Mouse (Mus musculus): ENCODE data around the gene Glipr1. TPM values are rescaled to one million over a fixed set of nuclear protein-coding genes. Genes with fewer than 3 reads are reported as not detected.
"Not testable (repeated sequence)": the region's sequence is repeated elsewhere in the genome, so short reads cannot be mapped to it uniquely, and the experiment has no call there.

Gene Glipr1
- polyA plus RNA-seq (2016; fragmentation: Nextera tagmentation; extraction: Ambion mirVana) = 0.71 and 1.6 TPM in 2 replicates

- no peak for DNase-seq (ENCODE audit: low spot score)
- no peak within 1 kb of the TSS for H3K4me3 ChIP-seq
- WGBS = 40% methylated on average over 9 of the region's 9 CpGs
- H3K27ac ChIP-seq = no peak within 1 kb of the TSS
- no peaks in the 10 kb centered on the region for H3K36me3 ChIP-seq
- H3K27me3 ChIP-seq (ENCODE audit: insufficient read depth, poor library complexity, severe bottlenecking) = no peaks in the 10 kb centered on the region
- no peaks in the 10 kb centered on the region for H3K9me3 ChIP-seq
- 0 out of 2 replicates have a peak, but pooled peaks cover 2% of the 10 kb centered on the region for H3K4me1 ChIP-seq
These were observed at the start of gene Glipr1 for GRCm38 (mm10) chr10:112002544-112003215. Glipr1 (minus strand) TSS chr10:112002631.

GRCm38 (mm10) chr10:112051956-112052355, 49.5 kb upstream of the Glipr1 start:
- 60% methylated on average over 2 of the region's 2 CpGs for WGBS
- not testable (repeated sequence) for H3K4me3 ChIP-seq; H3K27ac ChIP-seq; DNase-seq (ENCODE audit: low spot score); H3K36me3 ChIP-seq; H3K27me3 ChIP-seq (ENCODE audit: insufficient read depth, poor library complexity, severe bottlenecking); H3K4me1 ChIP-seq; H3K9me3 ChIP-seq

GRCm38 (mm10) chr10:112051220-112051619, 48.8 kb upstream of the Glipr1 start:
- H3K4me1 ChIP-seq = no peaks in the 10 kb centered on the region
- H3K4me3 ChIP-seq = no peak overlapping the region
- no peaks in the 10 kb centered on the region for H3K27me3 ChIP-seq (ENCODE audit: insufficient read depth, poor library complexity, severe bottlenecking)
- H3K27ac ChIP-seq = no peak overlapping the region
- H3K9me3 ChIP-seq = no peaks in the 10 kb centered on the region
- no peak for DNase-seq (ENCODE audit: low spot score)
- H3K36me3 ChIP-seq = no peaks in the 10 kb centered on the region

- 63% methylated on average over 14 of the region's 14 CpGs for WGBS
- H3K27me3 ChIP-seq (ENCODE audit: insufficient read depth, poor library complexity, severe bottlenecking); DNase-seq (ENCODE audit: low spot score); H3K4me1 ChIP-seq; H3K36me3 ChIP-seq; H3K27ac ChIP-seq; H3K9me3 ChIP-seq; H3K4me3 ChIP-seq: not testable (repeated sequence)
These were observed 41.9 kb upstream of the Glipr1 start for GRCm38 (mm10) chr10:112044283-112044682.

- 78% methylated on average over 9 of the region's 9 CpGs for WGBS
- H3K36me3 ChIP-seq; H3K27ac ChIP-seq; DNase-seq (ENCODE audit: low spot score); H3K4me3 ChIP-seq; H3K4me1 ChIP-seq; H3K9me3 ChIP-seq; H3K27me3 ChIP-seq (ENCODE audit: insufficient read depth, poor library complexity, severe bottlenecking): not testable (repeated sequence)
These were observed 41.1 kb upstream of the Glipr1 start for GRCm38 (mm10) chr10:112043523-112043922.

- not testable (repeated sequence) for H3K27me3 ChIP-seq (ENCODE audit: insufficient read depth, poor library complexity, severe bottlenecking); H3K9me3 ChIP-seq; H3K4me1 ChIP-seq; H3K4me3 ChIP-seq; DNase-seq (ENCODE audit: low spot score); H3K36me3 ChIP-seq; H3K27ac ChIP-seq
- 75% methylated on average over 3 of the region's 3 CpGs for WGBS
These were observed 26.3 kb upstream of the Glipr1 start for GRCm38 (mm10) chr10:112028689-112029088.

- Histone ChIP-seq H3K4me1 (no peaks in the 10 kb centered on the region), H3K27ac (no peak overlapping the region), H3K27me3 (ENCODE audit: insufficient read depth, poor library complexity, severe bottlenecking) (no peaks in the 10 kb centered on the region), H3K9me3 (no peaks in the 10 kb centered on the region), H3K36me3 (no peaks in the 10 kb centered on the region), H3K4me3 (no peak overlapping the region)
- WGBS = 69% methylated on average over 2 of the region's 2 CpGs
- no peak for DNase-seq (ENCODE audit: low spot score)
These were observed 21.2 kb upstream of the Glipr1 start for GRCm38 (mm10) chr10:112023585-112023984.

GRCm38 (mm10) chr10:112009511-112009910, 7.1 kb upstream of the Glipr1 start:
- DNase-seq (ENCODE audit: low spot score); H3K9me3 ChIP-seq: not testable (repeated sequence)
- 75% methylated on average over 1 of the region's 1 CpGs for WGBS

GRCm38 (mm10) chr10:112001756-112002520, 493 bp downstream of the Glipr1 start:
- WGBS = 82% methylated on average over 9 of the region's 9 CpGs
- H3K4me1 ChIP-seq = 0 out of 2 replicates have a peak, but pooled peaks cover 3% of the 10 kb centered on the region
- no peaks in the 10 kb centered on the region for H3K36me3 ChIP-seq
- DNase-seq (ENCODE audit: low spot score) = no peak
- H3K27ac ChIP-seq = no peak overlapping the region
- no peaks in the 10 kb centered on the region for H3K9me3 ChIP-seq
- H3K27me3 ChIP-seq (ENCODE audit: insufficient read depth, poor library complexity, severe bottlenecking) = no peaks in the 10 kb centered on the region
- no peak overlapping the region for H3K4me3 ChIP-seq

More at GRCm38 (mm10) chr10:112009511-112009910, 7.1 kb upstream of the Glipr1 start:
- not testable (repeated sequence) for H3K4me1 ChIP-seq; H3K27me3 ChIP-seq (ENCODE audit: insufficient read depth, poor library complexity, severe bottlenecking); H3K4me3 ChIP-seq; H3K27ac ChIP-seq; H3K36me3 ChIP-seq

- H3K27ac ChIP-seq = no peak overlapping the region
- no peak for DNase-seq (ENCODE audit: low spot score)
- H3K4me1 ChIP-seq = 0 out of 2 replicates have a peak, but pooled peaks cover 3% of the 10 kb centered on the region
- no peak overlapping the region for H3K4me3 ChIP-seq
- H3K36me3 ChIP-seq = no peaks in the 10 kb centered on the region
- WGBS = 88% methylated on average over 2 of the region's 2 CpGs
- H3K9me3 ChIP-seq = no peaks in the 10 kb centered on the region
- H3K27me3 ChIP-seq (ENCODE audit: insufficient read depth, poor library complexity, severe bottlenecking) = no peaks in the 10 kb centered on the region
These were observed 1.1 kb downstream of the Glipr1 start for GRCm38 (mm10) chr10:112001350-112001749.

GRCm38 (mm10) chr10:112000568-112000967, 1.9 kb downstream of the Glipr1 start:
- Histone ChIP-seq H3K27me3 (ENCODE audit: insufficient read depth, poor library complexity, severe bottlenecking) (no peaks in the 10 kb centered on the region), H3K27ac (no peak overlapping the region), H3K36me3 (no peaks in the 10 kb centered on the region), H3K9me3 (no peaks in the 10 kb centered on the region), H3K4me1 (0 out of 2 replicates have a peak, but pooled peaks cover 3% of the 10 kb centered on the region), H3K4me3 (no peak overlapping the region)
- no peak for DNase-seq (ENCODE audit: low spot score)
- WGBS = 94% methylated on average over 5 of the region's 5 CpGs

GRCm38 (mm10) chr10:111999765-112000164, 2.7 kb downstream of the Glipr1 start:
- no peaks in the 10 kb centered on the region for H3K9me3 ChIP-seq
- H3K4me3 ChIP-seq = no peak overlapping the region
- H3K4me1 ChIP-seq = 0 out of 2 replicates have a peak, but pooled peaks cover 3% of the 10 kb centered on the region
- 63% methylated on average over 3 of the region's 3 CpGs for WGBS
- H3K36me3 ChIP-seq = no peaks in the 10 kb centered on the region
- DNase-seq (ENCODE audit: low spot score) = no peak
- no peaks in the 10 kb centered on the region for H3K27me3 ChIP-seq (ENCODE audit: insufficient read depth, poor library complexity, severe bottlenecking)
- H3K27ac ChIP-seq = no peak overlapping the region

GRCm38 (mm10) chr10:111997671-111998070, 4.8 kb downstream of the Glipr1 start:
- DNase-seq (ENCODE audit: low spot score) = no peak

More at GRCm38 (mm10) chr10:111997671-111998070, 4.8 kb downstream of the Glipr1 start:
- no peaks in the 10 kb centered on the region for H3K36me3 ChIP-seq
- H3K9me3 ChIP-seq = no peaks in the 10 kb centered on the region
- H3K4me3 ChIP-seq = no peak overlapping the region
- no peak overlapping the region for H3K27ac ChIP-seq
- H3K4me1 ChIP-seq = 0 out of 2 replicates have a peak, but pooled peaks cover 3% of the 10 kb centered on the region
- no peaks in the 10 kb centered on the region for H3K27me3 ChIP-seq (ENCODE audit: insufficient read depth, poor library complexity, severe bottlenecking)

All from heart, embryonic 10.5 days (tissue).